Mouse (Mus musculus) heart, adult 8-10 months (tissue): Measurements from ENCODE around the gene Serpinb1a. TPM values are rescaled to one million over a fixed set of nuclear protein-coding genes. Genes with fewer than 3 reads are reported as not detected.

ENCODE experiments used
- DNase-seq: peaks from one replicate; pipeline ENCODE4 v3.0.0; 2022; ENCODE audit warnings: low spot score
- total RNA-seq, 4 experiments: library from RNA; stranded (reverse); gene quantifications; 2 replicates each; pipeline ENCODE4 v1.2.4; 2022

Serpinb1a gene
- total RNA-seq, 4 experiments from 2014 or later = 3.6 to 7.7 (median 5.9) TPM

DNA sequence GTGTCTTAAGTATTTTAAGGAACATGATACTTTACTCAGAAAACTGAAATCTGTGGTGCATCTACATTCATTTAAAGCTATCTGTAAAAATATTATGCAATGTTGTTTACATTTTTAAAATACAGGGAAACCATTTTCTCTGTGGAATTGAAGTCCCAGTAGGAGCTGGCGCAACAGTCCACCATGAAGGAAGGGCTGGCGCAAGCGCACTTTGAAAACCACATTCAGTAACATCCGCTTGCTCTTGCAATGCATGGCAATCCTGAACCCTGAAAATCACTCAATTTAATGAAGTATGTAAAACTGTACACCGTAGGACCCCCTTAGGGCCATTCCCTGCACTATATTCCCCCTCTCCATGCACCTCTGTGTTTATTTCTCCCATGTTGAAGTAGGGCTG is 16.5 kb downstream of the Serpinb1a start:
- no peak for DNase-seq

DNA sequence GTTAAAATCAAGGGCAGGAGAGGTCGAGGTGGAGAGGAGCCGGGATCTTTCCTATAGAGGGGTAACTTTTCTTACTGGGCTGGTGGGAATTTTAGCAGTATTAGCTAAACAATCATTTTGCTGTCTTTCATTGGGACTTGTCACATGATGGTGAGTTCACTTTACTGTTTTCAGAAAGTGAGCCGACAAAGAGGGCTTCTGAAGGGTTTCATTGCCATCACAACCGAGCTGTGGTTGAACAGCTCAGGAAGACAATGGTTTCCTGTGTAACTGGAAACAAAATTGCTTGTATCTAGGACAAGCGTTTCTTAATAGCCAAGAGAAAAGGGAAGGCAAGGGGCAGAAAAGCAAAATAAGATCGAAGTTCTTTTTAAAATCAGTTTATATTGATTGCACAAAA is 17.7 kb downstream of the Serpinb1a start:
- no peak for DNase-seq

DNA sequence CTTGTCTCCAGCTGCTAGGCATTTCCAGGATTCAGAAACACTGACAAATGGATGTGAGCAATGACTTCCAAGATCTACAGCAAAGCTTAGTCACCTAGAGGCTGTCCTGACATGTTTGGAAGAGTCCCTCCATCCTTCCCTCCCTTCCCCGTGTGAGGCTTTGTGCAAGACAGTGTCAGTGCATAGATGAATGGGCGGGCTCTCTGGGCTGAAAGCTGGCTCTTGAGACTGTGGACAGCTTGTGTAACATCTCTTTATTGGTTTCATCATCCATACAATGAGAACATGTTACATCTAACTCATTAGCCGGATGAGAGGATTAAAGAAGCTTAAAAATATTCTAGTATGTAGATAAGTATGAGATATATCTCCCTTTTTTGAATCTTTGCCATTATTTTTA is 18.2 kb downstream of the Serpinb1a start:
- DNase-seq = no peak

DNA sequence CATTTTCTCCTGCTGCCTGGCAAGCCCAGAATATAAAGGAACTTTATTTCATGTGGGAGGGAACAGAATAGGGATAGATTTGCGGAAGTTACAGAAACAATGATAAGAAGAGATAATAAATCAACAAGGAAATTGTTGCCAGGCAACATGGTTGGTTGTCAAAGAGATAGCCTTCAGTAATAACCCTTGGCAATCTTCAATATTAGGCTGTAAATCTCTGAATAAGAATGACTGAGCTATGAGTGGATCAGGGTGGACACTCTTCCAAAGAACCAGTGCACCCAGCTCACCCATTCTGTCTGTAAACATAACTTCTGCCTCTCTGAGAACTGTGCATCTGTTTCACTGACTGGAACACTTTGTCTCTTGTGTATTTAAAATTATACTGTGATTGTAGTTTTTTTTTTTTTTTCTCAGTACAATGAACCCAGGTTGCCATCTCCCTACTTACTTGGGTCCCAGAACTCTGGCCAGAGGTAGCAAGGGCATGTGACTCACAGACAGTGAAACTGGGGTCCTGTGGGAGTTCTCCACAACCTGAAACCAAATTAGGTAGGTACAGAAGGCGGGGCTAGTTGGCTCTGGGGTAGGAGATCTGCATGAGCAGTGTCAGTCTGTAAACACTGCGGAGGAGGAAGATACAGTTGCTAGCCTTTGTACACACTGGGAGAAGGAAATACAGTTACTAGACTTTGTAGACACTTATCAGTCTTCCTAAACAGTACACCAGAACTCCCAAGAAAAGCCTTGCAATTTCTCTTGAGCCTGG is 19.3 kb downstream of the Serpinb1a start:
- DNase-seq = no peak

DNA sequence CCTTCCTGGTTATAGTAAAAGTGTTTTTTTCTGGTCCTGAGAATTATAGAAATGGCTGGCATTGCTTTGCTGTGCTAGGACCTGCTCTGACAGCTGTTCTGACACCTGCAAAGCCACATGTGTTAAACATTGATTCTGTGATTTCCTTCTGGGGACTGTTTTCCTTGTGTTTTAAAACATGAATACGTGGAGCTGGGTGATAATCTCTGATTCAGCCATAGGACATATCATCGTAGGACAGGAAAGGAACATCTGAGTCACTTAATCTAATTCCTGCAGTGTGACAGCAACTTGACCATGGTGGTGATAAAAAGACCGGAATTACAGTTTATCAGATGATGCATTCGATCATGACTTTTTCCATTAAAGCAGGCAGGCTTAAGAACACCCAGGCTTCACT is 22.1 kb downstream of the Serpinb1a start:
- no peak for DNase-seq

DNA sequence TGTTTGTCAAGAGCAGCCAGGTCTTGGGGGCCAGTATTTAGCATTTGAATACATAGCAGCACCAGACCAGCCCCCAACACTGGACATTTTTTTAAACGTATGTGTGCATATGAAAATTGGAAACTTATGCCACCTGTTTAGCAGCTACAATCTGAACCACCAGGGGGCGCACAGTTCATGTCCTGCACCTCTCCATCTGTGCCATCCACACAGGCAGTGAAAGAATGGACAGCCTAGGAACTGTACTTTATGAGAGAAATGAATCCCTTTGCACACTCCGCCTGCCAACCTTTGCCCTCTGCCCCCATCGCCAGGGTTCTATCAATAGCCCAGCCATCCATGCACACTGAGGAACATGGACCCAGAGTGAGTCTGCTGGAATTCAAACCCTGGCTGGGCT is 23.0 kb downstream of the Serpinb1a start:
- DNase-seq = no peak

DNA sequence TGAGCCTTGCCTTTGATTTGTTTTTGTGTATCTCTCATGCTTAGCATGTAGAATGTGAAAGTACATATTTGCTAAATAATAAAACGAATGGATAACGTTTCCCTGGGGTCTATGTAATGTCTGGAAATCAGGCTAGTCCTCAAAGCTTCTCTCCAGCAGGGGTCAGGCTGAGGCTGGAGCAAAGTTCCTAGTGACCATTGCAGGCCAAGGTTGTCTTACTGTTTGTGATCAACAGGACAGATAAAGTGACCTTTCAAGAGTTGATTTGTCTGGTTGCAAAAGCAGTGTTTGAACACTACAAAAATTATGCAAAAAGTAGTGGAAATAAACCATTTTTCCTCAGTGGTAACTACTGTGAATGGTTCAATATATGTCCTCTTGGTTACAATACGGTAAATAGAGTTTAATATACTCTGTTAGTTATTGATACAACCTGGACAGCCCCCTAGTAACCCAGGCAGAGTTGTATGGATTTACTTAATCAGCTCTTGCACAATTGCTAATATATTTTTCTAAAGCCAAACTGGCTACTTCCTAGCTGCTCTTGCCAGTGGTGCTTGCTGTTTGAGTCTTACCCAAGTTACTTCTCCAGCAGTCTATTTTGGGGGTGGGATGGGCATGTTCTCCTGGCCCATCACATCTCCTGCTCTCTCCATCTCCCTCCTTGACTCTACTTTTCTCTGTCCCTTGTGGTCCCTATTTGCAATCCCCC is 23.7 kb downstream of the Serpinb1a start:
- DNase-seq = no peak

DNA sequence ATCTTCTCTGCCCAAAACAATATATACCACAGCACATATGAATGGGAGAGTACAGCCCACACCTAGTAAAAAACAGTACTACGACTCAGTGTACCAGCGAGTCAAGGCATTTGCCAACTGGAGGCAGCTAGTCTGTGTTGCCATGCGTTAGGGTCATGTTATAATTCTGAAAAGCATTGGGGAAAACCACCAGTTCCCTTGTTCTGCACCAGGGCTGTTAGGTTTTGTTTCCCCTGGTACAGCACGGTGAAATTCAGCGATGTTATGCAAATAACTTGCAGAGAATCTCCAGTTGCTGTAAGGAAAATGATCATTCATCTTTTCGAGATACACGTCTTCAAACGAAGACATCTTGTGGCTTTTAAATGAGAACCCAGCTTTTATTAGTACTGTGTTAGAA is 25.4 kb downstream of the Serpinb1a start:
- DNase-seq = no peak

DNA sequence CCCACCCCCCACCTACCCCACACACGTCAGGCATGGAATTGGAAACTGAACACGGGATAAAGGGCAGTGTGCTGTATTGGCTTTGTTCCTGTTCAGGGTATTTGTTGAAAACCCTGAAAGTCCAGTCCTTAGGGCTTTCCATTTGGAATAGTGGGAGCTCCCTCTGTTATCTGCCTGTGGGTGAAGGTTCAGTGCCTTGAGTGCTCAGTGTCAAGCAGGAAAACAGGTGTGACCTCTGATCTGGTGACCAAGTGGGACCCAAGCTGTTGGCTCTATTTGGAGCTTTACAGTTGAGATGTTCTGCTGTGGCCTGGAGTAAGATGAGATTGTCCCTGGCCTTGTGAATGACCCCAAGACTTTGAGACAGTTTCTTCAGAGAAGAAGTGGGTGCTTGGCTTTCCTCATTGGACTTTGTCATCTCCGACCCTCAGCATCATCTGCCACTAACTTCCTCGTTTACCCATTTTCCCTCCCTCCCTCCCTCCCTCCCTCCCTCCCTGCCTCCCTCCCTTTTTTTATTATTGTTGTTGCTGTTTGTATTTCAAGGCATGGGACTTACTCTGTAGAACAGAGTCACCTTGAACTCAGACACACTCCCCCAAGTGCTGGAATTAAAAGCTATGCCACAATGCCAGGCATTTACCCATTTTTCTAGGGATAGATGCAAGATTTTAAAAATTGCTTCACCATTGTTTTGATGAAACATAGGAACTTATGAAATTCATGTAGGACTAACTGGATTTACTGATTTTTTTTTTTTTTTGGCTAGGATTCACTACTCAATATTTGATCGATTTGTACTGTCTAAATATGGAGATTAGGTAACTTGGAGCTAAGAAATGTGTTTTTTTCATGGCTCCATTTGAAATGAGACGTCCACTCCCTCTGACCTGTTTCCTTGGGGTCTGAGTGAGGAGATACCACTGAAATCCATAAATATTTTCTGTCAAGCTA is 26.3 kb downstream of the Serpinb1a start:
- DNase-seq = no peak

DNA sequence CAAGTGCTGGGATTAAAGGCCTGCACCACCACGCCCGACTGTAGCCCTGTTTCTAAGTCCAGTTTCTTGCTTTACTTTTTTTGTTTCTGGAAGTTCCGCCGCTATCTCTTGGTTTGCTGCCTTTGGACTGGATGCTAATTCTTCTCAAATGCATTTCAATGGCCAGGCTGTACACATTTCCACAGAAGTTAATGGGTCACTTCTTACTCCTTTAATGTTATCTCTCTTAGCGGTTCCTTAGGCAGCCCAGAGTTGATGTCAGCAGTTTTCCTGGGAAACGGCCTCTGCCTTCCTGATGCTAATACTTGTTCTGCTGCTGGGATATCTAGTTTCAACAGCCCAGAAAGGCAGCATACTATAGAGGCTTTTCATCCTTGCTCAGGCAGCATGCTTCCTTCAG is 27.9 kb downstream of the Serpinb1a start:
- no peak for DNase-seq

DNA sequence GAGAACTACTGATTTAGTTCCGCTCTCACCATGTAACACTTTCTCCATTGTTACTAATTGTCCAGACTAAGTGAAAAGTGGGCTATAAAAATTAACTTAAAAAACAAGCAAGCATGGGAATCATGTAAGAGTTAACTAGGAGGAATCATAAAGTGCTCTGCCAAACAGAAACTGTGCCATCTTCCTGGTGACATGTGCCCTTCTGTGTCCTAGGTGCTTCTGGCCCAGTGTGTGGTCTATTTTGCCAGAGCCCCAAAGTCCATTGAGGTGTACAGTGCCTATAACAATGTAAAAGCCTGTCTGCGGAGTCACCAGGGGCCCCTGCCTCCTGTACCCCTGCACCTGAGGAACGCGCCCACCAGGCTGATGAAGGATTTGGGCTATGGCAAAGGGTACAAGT is 29.3 kb downstream of the Serpinb1a start:
- DNase-seq = no peak

DNA sequence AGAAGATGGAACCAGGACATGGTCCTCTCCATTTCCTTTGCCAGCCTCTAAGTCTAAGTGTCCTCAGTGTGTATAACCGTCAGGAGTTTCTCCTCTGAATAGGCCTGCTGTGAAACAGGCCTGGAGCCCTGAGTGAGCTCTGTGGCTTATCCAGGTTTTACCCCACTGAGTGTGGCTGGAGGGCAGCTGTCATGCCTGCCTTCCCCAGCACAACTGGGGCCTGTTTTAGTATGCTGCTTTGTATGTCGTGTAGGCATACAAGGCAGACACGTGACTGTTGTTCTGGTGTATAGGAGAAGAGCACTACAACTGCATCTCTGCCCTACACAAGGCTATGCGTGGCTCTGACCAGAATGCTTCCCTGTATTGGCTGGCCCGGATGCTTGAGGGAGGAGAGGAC is 31.1 kb downstream of the Serpinb1a start:
- no peak for DNase-seq

DNA sequence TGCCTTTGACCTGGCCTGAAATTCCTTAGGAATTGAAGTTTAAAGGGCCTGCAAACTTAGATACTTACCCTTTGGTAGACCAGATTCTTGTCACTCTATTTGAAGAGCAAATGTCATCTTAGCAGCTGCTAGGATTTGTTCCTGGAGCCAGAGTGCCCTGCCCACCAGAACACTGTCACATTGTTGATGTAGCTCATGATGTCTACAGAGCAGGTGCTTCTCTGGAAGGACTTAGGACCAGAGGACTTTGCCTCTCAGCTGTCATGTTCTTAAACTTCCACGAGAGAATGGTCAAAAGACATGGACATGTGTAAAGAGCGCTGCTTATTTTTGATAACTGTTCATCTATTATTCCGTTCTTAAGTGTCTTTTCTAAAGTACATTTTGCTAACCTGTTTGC is 31.7 kb downstream of the Serpinb1a start:
- no peak for DNase-seq

DNA sequence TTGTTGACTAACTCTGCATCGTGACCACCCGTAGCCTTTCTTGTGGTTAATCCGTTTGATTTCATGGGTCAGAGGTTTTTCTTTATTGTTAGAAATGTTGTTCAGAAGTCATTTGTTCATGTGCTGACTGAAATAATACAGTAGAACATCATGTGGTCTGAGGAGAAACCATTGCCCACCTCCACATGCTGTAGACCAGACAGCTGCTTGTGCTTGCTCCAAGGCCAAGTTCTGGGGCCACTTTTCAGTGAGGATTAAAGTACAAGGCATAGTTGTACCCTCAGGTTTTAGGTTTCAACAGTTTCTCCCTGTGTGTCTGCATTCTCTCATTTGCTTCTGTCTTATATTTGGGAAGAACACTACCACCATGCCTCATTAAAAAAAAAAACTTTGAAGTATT is 43.4 kb downstream of the Serpinb1a start:
- no peak for DNase-seq

DNA sequence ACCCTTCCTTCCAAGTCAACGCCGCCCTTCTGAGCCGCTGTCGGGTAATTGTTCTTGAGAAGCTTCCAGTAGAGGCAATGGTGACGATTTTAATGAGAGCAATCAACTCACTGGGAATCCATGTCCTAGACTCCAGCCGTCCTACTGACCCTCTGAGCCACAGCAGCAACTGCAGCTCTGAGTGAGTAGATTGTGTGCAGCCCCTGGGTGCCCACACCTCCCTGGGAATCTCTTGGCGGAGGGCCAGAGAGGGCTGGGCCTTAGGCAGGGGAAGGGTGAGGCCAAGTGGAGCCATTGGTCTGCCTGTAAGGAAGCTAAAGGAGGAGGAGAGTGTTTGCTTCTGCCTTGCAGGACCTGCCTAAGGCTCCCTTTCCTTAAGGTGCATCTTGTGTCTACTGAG is 44.2 kb downstream of the Serpinb1a start:
- DNase-seq = no peak

DNA sequence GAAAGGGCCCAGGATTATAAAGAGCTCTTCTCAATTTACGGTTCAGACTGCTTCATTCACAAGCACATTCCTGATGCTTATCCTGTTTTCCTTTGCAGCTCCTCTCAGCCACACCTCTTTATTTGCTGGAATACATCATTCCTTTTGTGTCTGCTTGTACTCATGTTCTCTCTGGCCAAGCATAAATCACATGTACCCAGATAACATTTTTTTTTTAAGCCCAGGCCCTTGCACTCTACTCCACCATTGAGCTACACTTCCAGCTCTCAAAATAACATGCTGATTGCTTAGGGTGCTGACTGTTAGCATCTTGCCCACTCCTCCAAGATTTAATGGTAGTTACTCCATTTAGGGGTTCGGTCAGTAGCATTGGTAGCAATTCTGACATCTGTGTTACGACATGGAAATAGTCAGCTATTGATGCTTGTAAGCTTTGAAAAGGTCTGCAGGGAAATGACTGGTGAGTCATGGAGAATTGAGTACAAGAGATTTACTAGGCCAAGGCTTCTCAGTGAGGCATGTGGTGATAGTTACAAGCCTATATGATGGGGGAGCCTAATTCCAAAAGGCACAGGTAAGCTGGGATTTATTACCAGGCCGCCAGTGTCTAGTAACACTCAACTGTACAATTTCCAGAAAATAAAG is 47.2 kb downstream of the Serpinb1a start:
- peak; percentile 25 for DNase-seq

DNA sequence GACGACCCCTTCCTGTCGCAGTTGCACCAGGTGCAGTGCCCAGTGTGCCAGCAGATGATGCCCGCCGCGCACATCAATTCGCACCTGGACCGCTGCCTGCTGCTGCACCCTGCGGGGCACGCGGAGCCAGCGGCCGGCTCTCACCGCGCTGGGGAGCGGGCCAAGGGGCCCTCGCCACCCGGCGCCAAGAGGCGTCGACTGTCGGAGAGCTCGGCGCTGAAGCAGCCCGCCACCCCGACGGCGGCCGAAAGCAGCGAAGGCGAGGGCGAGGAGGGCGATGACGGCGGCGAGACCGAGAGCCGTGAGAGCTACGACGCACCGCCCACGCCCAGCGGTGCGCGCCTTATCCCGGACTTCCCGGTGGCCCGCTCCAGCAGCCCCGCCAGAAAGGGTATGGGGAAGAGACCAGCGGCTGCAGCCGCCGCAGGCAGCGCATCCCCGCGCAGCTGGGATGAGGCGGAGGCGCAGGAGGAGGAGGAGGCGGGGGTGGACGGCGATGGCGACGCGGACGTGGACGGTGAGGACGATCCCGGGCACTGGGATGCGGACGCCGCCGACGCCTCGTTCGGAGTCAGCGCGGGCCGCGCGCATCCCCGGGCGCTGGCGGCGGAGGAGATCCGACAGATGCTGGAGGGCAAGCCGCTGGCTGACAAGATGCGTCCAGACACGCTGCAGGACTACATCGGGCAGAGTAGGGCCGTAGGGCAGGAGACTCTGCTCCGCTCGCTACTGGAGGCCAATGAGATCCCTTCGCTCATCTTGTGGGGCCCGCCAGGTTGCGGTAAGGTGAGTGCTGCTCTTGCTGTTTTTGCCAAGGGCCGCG is 48.5 kb downstream of the Serpinb1a start, which contains the start of gene D930007J09Rik:
Gene D930007J09Rik (minus strand): TSS at position 591 of the 823 bp plus-strand sequence.
- no peak for DNase-seq

DNA sequence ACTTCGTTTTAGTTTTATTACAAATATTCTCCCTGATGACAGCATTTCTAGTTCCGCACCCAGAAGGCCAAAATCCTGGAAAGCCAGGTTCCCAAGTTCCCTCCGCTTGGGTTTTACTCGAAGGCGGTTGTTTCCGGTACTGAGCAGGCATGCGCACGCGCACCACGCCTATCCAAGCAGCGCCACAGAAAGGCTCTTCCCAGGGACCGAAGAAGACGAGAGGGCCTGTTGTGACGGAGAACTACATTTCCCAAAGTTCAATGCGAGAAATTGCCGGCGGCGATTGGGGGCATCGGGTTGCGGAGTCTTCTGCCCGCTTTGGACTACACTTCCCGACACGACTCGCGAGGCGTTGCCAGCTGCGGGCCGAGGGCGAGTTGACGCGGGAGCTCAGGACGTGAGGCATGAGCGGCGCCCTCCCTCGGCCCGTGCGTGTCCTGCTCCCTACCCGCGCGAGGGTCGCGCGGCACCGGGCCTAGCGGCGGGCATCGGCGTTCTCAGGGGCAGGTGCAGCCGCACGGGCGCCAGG is 49.2 kb downstream of the Serpinb1a start, which contains the start of gene Wrnip1:
Gene Wrnip1 (plus strand): TSS at position 346 of the 529 bp plus-strand sequence.
- peak; percentile 99 for DNase-seq

DNA sequence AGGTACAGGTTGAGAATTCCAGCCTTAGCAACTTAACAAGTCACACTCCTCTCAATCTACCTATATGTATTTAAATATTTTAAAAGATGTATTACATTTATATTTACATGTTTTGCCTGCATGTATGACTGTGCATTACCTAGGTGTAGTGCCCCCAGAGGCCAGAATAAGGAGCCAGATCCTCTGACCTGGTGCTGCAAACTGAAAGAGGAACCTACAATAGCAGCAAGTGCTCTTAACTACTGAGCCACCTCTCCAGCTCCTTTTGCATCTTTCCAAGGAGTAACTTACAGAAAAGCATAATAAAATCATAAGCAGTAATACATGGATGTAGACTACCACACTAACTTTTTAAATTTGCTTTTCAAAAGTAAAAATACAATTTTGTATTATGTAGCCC is 50.1 kb downstream of the Serpinb1a start:
- no peak for DNase-seq

DNA sequence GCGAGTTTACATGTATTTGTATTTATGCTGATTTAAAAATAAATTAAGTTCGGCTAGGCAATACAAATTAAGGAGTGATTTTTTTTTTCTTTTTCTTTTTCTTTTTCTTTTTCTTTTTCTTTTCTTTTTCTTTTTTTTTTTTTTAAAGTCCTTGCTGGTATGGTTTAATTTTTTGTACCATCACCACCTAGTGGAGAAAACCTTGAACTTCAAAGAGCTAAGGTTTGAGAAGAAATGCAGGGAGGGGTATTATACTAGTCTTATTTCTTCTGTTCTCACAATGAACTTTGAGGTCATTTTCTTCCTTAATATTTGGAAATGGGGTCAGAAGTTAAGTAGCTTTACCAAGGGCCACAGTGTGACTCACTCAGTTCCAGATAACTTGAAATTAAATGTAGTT is 51.9 kb downstream of the Serpinb1a start:
- no peak for DNase-seq
